Mouse (Mus musculus) myocyte (in vitro differentiated cells): ENCODE measurements around the gene Rhbdd3. TPM values are rescaled to one million over a fixed set of nuclear protein-coding genes. Genes with fewer than 3 reads are reported as not detected.

ENCODE experiments used
- H3K27me3 ChIP-seq: one replicate; pipeline ENCODE4 v1.6.1; 2011; ENCODE audit not compliant: control insufficient read depth, insufficient read depth, insufficient read length
- H3K36me3 ChIP-seq: one replicate; pipeline ENCODE4 v1.6.1; 2011; ENCODE audit not compliant: control insufficient read depth, insufficient read depth
- H3K4me2 ChIP-seq: one replicate; pipeline ENCODE4 v1.6.1; 2011; ENCODE audit warnings: low read depth, control low read depth
- H3K4me3 ChIP-seq: one replicate; pipeline ENCODE4 v1.5.1; 2011; ENCODE audit warnings: mild to moderate bottlenecking, control low read depth, moderate library complexity
- H3K79me2 ChIP-seq: one replicate; pipeline ENCODE4 v1.6.1; 2011; ENCODE audit not compliant: control insufficient read depth, insufficient read depth
- H3ac ChIP-seq: one replicate; pipeline ENCODE4 v1.6.1; 2011; ENCODE audit not compliant: control insufficient read depth, insufficient read length
- CEBPB ChIP-seq: IDR thresholded peaks from 2 replicates; pipeline ENCODE4 v1.6.1; 2011; ENCODE audit warnings: mild to moderate bottlenecking, moderate library complexity; ENCODE audit not compliant: poor library complexity, insufficient read depth, severe bottlenecking
- E2F4 ChIP-seq: IDR thresholded peaks from one replicate; pipeline ENCODE4 v1.6.1; 2011; ENCODE audit warnings: mild to moderate bottlenecking, control low read depth, moderate library complexity; ENCODE audit not compliant: insufficient read depth
- MAX ChIP-seq: IDR thresholded peaks from one replicate; pipeline ENCODE4 v1.6.1; 2011; ENCODE audit warnings: low read depth, mild to moderate bottlenecking, control low read depth
- MYOD1 ChIP-seq, 3 experiments: IDR thresholded peaks; one replicate each; pipeline ENCODE4 v1.6.1; 2011; ENCODE audit warnings: control low read depth in 2 of 3, low read depth in 2 of 3, mild to moderate bottlenecking in 2 of 3, moderate library complexity in 1 of 3; ENCODE audit not compliant: insufficient read length in 2 of 3, control insufficient read depth in 1 of 3
- MYOG ChIP-seq, 3 experiments: IDR thresholded peaks; one replicate each; pipeline ENCODE4 v1.6.1; 2011; ENCODE audit warnings: control low read depth in 2 of 3, low read depth in 2 of 3, mild to moderate bottlenecking in 2 of 3; ENCODE audit not compliant: insufficient read length in 2 of 3, control insufficient read depth in 1 of 3, insufficient read depth in 1 of 3
- POLR2A ChIP-seq: IDR thresholded peaks from one replicate; pipeline ENCODE4 v1.6.1; 2011; ENCODE audit warnings: low read depth, mild to moderate bottlenecking, control low read depth, moderate library complexity; ENCODE audit not compliant: insufficient read length
- POLR2AphosphoS2 ChIP-seq: IDR thresholded peaks from one replicate; pipeline ENCODE4 v1.6.1; 2011; ENCODE audit warnings: low read depth, control low read depth; ENCODE audit not compliant: insufficient read length
- REST ChIP-seq: IDR thresholded peaks from one replicate; pipeline ENCODE4 v1.6.1; 2011; ENCODE audit warnings: mild to moderate bottlenecking, control low read depth, moderate library complexity; ENCODE audit not compliant: insufficient read depth, insufficient read length
- SRF ChIP-seq: IDR thresholded peaks from one replicate; pipeline ENCODE4 v1.6.1; 2011; ENCODE audit warnings: low read depth; ENCODE audit not compliant: control insufficient read depth, insufficient read length
- TCF12 ChIP-seq: IDR thresholded peaks from one replicate; pipeline ENCODE4 v1.6.1; 2011; ENCODE audit warnings: mild to moderate bottlenecking, control low read depth; ENCODE audit not compliant: poor library complexity, insufficient read depth, severe bottlenecking
- TCF3 ChIP-seq: IDR thresholded peaks from one replicate; pipeline ENCODE4 v1.6.1; 2011; ENCODE audit warnings: low read depth, control low read depth; ENCODE audit not compliant: insufficient read length
- USF1 ChIP-seq: IDR thresholded peaks from one replicate; pipeline ENCODE4 v1.6.1; 2011; ENCODE audit warnings: low read depth, mild to moderate bottlenecking, control low read depth, moderate library complexity
- polyA plus RNA-seq: library from polyadenylated mRNA; unstranded; fragments of >200 nt; fragmentation: generic; extraction: Trizol; gene quantifications from one replicate; pipeline ENCODE4 v1.2.1, GENCODE M21; 2012; ENCODE audit warnings: missing spikeins

The Rhbdd3 gene
- polyA plus RNA-seq, 1 experiment, result 23.6 TPM

DNA sequence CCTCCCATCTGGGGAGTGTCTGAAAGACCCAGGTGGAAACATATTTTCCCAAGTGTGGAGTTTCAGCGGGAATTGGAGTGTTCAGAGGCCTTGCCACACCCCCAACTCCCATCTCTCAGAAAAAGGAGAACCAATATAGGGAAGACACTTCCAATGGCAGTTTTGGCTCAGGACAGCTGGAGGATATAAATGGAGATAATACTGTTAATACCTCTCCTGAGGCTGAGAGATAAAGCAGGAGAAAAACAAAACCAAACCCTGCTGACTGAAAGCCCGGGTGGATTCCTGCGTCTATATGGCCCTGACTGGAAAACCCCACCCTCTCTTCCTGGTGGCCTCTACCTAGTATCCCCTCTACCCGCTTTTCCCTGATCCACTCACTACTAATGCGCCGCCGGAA, 3.7 kb downstream of the Rhbdd3 start:
- no peak overlapping the region for H3K4me3 ChIP-seq
- TF ChIP-seq SRF (no peak), MYOG (IDR thresholded peaks at IDR 0.05; ENCODE audit: control insufficient read depth in 1 of 3, insufficient read depth in 1 of 3, insufficient read length in 2 of 3, low read depth in 2 of 3) (no peak), POLR2AphosphoS2 (no peak), MYOD1 (IDR thresholded peaks at IDR 0.05; ENCODE audit: control insufficient read depth in 1 of 3, insufficient read length in 2 of 3, low read depth in 2 of 3) (no peak), TCF3 (no peak)

DNA sequence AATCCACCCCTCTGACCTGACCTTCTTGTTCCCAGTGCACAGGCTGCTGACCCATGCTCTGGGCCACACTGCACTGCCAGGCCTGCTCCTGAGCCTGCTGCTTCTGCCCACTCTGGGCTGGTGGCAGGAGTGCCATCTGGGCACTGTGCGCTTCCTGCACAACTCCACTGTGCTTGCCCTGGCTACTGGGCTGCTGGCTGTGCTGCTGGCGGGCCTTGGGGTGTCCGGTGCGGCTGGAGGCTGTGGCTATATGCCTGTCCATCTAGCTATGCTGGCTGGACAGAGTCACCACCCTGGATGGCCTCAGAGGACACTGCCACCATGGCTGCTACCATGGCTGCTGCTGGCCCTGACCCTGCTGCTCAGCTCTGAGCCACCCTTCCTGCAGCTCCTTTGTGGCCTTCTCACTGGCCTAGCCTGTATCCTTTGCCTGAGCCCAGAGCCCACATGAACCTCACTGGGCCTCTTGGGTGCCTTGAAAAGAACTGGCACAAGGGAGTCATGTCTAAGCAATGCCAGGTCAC, 5.3 kb downstream of the Rhbdd3 start:
- H3K27me3 ChIP-seq, result no peaks in the 10 kb centered on the region
- peaks cover 3% of the 10 kb centered on the region for H3K36me3 ChIP-seq
- no peak overlapping the region for H3ac ChIP-seq
- no peak for TF ChIP-seq E2F4
- no peak for TF ChIP-seq TCF12
- TF ChIP-seq POLR2A, result no peak
- TF ChIP-seq MYOG (IDR thresholded peaks at IDR 0.05; ENCODE audit: control insufficient read depth in 1 of 3, insufficient read depth in 1 of 3, insufficient read length in 2 of 3, low read depth in 2 of 3), result no peak
- TF ChIP-seq POLR2AphosphoS2, result no peak
- no peak for TF ChIP-seq USF1
- no peak for TF ChIP-seq REST
- H3K4me3 ChIP-seq, result no peak overlapping the region
- H3K79me2 ChIP-seq, result no peaks in the 10 kb centered on the region
- H3K4me2 ChIP-seq, result no peak overlapping the region

More for the DNA sequence above, 3.7 kb downstream of the Rhbdd3 start:
- Histone ChIP-seq H3ac (no peak overlapping the region), H3K79me2 (peaks cover 14% of the 10 kb centered on the region), H3K4me2 (no peak overlapping the region), H3K27me3 (no peaks in the 10 kb centered on the region), H3K36me3 (peaks cover 3% of the 10 kb centered on the region)

DNA sequence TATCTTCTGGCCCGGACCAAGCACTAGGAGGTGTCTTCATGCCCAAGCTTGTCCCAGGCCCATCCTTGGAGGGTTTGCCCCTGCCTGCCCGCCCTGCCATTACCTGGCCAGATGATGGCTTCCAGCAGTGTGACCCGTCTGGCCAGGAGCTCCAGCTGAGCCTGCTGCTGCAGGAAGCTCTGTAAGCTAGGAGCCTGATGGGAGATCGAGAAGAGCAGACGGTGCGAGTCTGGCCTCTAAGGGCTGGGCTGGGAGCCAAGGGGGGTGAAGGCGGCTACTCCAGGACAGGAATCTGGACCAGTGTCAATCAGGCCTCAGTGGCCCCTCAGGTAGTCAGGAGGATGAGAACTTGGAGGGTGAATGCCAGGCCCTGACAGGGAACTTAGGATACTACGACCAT, 10.7 kb downstream of the Rhbdd3 start:
- Histone ChIP-seq H3K4me3 (no peak overlapping the region), H3K36me3 (no peaks in the 10 kb centered on the region), H3K4me2 (no peak overlapping the region), H3ac (no peak overlapping the region), H3K79me2 (no peaks in the 10 kb centered on the region), H3K27me3 (no peaks in the 10 kb centered on the region)
- TF ChIP-seq SRF, result no peak
- TF ChIP-seq CEBPB, result no peak
- TF ChIP-seq TCF12, result no peak
- TF ChIP-seq MYOD1 (IDR thresholded peaks at IDR 0.05; ENCODE audit: control insufficient read depth in 1 of 3, insufficient read length in 2 of 3, low read depth in 2 of 3), result no peak
- no peak for TF ChIP-seq MYOG (IDR thresholded peaks at IDR 0.05; ENCODE audit: control insufficient read depth in 1 of 3, insufficient read depth in 1 of 3, insufficient read length in 2 of 3, low read depth in 2 of 3)
- TF ChIP-seq REST, result no peak
- no peak for TF ChIP-seq POLR2A
- TF ChIP-seq TCF3, result no peak
- TF ChIP-seq USF1, result no peak
- TF ChIP-seq POLR2AphosphoS2, result no peak
- TF ChIP-seq MAX, result no peak
- no peak for TF ChIP-seq E2F4

DNA sequence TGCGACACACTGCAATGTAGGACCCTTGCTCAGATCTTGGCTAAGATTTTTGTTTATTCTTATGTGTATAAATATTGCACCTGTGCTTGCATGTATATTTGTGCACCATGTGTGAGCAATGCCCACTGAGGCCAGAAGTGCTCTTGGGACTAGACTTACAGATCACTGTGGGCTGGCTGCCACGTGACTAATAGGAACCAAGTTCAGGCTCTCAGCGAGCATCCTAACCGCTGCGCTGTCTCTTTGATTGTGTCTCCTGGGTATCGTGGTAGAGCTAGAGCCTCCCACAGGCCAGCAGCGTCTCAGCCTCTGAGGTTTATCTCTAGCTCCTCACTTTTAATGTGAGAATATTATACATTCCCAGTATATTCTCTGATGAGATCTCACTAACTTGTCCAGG, 14.9 kb downstream of the Rhbdd3 start:
- no peaks in the 10 kb centered on the region for H3K79me2 ChIP-seq
- TF ChIP-seq E2F4 (no peak), POLR2AphosphoS2 (no peak), USF1 (peak; percentile 81), TCF3 (no peak)
- H3K4me3 ChIP-seq, result no peak overlapping the region
- no peak overlapping the region for H3K4me2 ChIP-seq
- H3K36me3 ChIP-seq, result no peaks in the 10 kb centered on the region
- H3K27me3 ChIP-seq, result no peaks in the 10 kb centered on the region
- no peak overlapping the region for H3ac ChIP-seq

DNA sequence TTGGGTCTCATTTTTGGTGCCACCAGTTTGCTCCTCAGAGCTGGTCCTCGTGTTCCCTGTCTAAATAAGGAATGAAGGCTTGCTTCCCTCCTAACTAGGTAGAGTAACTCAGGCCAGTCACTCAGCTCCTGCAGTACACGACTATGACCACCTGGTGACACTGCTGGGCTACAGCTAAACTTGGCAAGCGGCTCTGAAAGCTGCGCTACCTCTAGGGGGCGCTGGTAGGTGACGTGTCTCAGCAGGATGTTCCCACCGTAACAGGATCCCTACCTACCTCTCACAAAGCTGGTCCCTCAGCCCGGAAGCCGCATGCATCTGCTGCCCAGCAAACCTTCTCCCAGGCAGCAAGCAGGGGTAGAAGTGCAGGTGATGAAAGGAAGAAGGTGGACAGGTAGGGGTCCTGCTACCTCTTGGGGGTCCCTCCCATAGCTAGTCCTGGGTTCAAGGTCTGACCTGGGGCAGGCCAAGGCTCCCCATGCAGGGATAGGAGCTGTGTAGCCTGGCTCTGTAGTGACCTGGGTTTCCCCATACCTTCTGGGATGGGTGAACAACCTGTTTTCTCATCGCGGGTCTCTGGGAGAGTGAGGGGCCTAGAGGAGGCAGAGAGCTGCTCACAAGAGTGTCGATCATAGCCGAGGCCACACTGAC, 16.3 kb downstream of the Rhbdd3 start:
- H3K4me3 ChIP-seq, result no peak overlapping the region
- H3K4me2 ChIP-seq, result no peak overlapping the region
- no peak for TF ChIP-seq REST
- no peak for TF ChIP-seq TCF12
- no peak for TF ChIP-seq TCF3
- TF ChIP-seq MYOD1 (IDR thresholded peaks at IDR 0.05; ENCODE audit: control insufficient read depth in 1 of 3, insufficient read length in 2 of 3, low read depth in 2 of 3), result no peak
- TF ChIP-seq MYOG (IDR thresholded peaks at IDR 0.05; ENCODE audit: control insufficient read depth in 1 of 3, insufficient read depth in 1 of 3, insufficient read length in 2 of 3, low read depth in 2 of 3), result no peak
- no peak for TF ChIP-seq POLR2AphosphoS2
- TF ChIP-seq E2F4, result no peak
- TF ChIP-seq USF1, result no peak
- no peak for TF ChIP-seq CEBPB
- TF ChIP-seq SRF, result no peak
- no peak for TF ChIP-seq MAX
- TF ChIP-seq POLR2A, result no peak
- H3ac ChIP-seq, result no peak overlapping the region
- no peaks in the 10 kb centered on the region for H3K36me3 ChIP-seq
- no peaks in the 10 kb centered on the region for H3K79me2 ChIP-seq
- H3K27me3 ChIP-seq, result no peaks in the 10 kb centered on the region
